Mouse (Mus musculus) thymus, adult 2 months (tissue): ENCODE measurements around the gene Tango6.

Experiments used
- CTCF ChIP-seq: fragments of 200-500 bp; IDR thresholded peaks from 2 replicates; pipeline ENCODE4 v1.5.1; 2012; ENCODE audit warnings: mild to moderate bottlenecking, control low read depth, low read length, moderate library complexity, borderline replicate concordance; ENCODE audit not compliant: control insufficient read depth, poor library complexity, insufficient read depth; ENCODE audit errors: extremely low read depth
- POLR2A ChIP-seq: fragments of 200-500 bp; IDR thresholded peaks from 2 replicates; pipeline ENCODE4 v1.6.1; 2012; ENCODE audit warnings: mild to moderate bottlenecking, low read length, control low read depth, moderate library complexity; ENCODE audit not compliant: control insufficient read depth, poor library complexity, insufficient read depth; ENCODE audit errors: extremely low read depth

DNA sequence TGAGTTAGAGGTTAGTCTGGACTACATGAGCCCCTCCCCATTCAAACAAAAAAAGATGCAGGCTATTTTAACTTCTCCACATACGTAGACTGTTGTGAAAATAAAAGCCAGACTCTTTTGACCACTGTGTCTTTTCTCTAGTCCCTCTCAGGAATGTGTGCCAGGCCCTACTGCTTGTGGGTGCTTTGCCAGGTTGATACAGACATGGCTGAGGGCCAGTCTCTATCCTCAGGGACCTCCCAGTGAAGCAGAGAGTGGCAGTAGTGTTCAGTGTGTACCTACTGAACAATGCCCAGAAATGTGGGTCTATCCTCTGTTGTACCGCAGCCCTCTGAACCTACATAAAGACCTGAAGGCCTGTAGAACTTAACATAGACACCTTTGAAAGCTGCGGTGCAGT is 29.6 kb downstream of the Tango6 start:
- TF ChIP-seq POLR2A (no peak), CTCF (no peak)
